Mouse (Mus musculus): ENCODE results near the gene Chid1.

Gene Chid1

GRCm38 (mm10) chr7:141476226-141476980 lies 63.3 kb downstream of the Chid1 start:
- DNase-seq (ENCODE audit: low spot score in 2 of 2): no peak

GRCm38 (mm10) chr7:141475805-141476158 lies 63.9 kb downstream of the Chid1 start:
- no peak for DNase-seq (ENCODE audit: low spot score in 2 of 2)

GRCm38 (mm10) chr7:141475011-141475804 lies 64.4 kb downstream of the Chid1 start, which contains the start of the genes Polr2l and Tspan4:
Gene Polr2l (minus strand): TSS chr7:141475132.
Gene Tspan4 (plus strand): TSS chr7:141475240.
- DNase-seq (ENCODE audit: low spot score in 2 of 2): peak; percentile 69 to 85

GRCm38 (mm10) chr7:141474160-141474559 lies 65.5 kb downstream of the Chid1 start:
- DNase-seq (ENCODE audit: low spot score in 2 of 2): no peak

- DNase-seq (ENCODE audit: low spot score in 2 of 2): no peak
Measured at GRCm38 (mm10) chr7:141472763-141473162, 66.9 kb downstream of the Chid1 start.

- DNase-seq (ENCODE audit: low spot score in 2 of 2): no peak
Measured at GRCm38 (mm10) chr7:141472226-141472625, 67.4 kb downstream of the Chid1 start.

- DNase-seq (ENCODE audit: low spot score in 2 of 2): no peak
Measured at GRCm38 (mm10) chr7:141471236-141471635, 68.4 kb downstream of the Chid1 start.

- no peak for DNase-seq (ENCODE audit: low spot score in 2 of 2)
Measured at GRCm38 (mm10) chr7:141470637-141470944, 69.1 kb downstream of the Chid1 start.

GRCm38 (mm10) chr7:141469901-141470636 lies 69.6 kb downstream of the Chid1 start:
- no peak for DNase-seq (ENCODE audit: low spot score in 2 of 2)

- no peak for DNase-seq (ENCODE audit: low spot score in 2 of 2)
Measured at GRCm38 (mm10) chr7:141469352-141469751, 70.3 kb downstream of the Chid1 start.

- DNase-seq (ENCODE audit: low spot score in 2 of 2): no peak
Measured at GRCm38 (mm10) chr7:141468522-141469211, 71.0 kb downstream of the Chid1 start.

- DNase-seq (ENCODE audit: low spot score in 2 of 2): no peak
Measured at GRCm38 (mm10) chr7:141468164-141468521, 71.5 kb downstream of the Chid1 start.

- peak in 1 of 2 experiments; percentile 66 for DNase-seq (ENCODE audit: low spot score in 2 of 2)
Measured at GRCm38 (mm10) chr7:141467230-141468030, 72.2 kb downstream of the Chid1 start, which contains the start of gene Cd151. Gene Cd151 (plus strand): TSS chr7:141467392.

- no peak for DNase-seq (ENCODE audit: low spot score in 2 of 2)
Measured at GRCm38 (mm10) chr7:141466607-141467148, 73.0 kb downstream of the Chid1 start.

GRCm38 (mm10) chr7:141466045-141466394 lies 73.6 kb downstream of the Chid1 start:
- DNase-seq (ENCODE audit: low spot score in 2 of 2): no peak

GRCm38 (mm10) chr7:141465388-141466044 lies 74.1 kb downstream of the Chid1 start:
- DNase-seq (ENCODE audit: low spot score in 2 of 2): no peak

GRCm38 (mm10) chr7:141464603-141465201 lies 75.0 kb downstream of the Chid1 start:
- no peak for DNase-seq (ENCODE audit: low spot score in 2 of 2)

- no peak for DNase-seq (ENCODE audit: low spot score in 2 of 2)
Measured at GRCm38 (mm10) chr7:141463824-141464602, 75.6 kb downstream of the Chid1 start.

GRCm38 (mm10) chr7:141462333-141462821 lies 77.3 kb downstream of the Chid1 start:
- DNase-seq (ENCODE audit: low spot score in 2 of 2): no peak
